Mouse (Mus musculus) MEL (cell line): ENCODE results near the gene Abca2. TPM values are rescaled to one million over a fixed set of nuclear protein-coding genes. Genes with fewer than 3 reads are reported as not detected.

Source experiments
- DNase-seq: peaks from one replicate; pipeline ENCODE4 v3.0.0; 2011; ENCODE audit warnings: low read depth, low spot score
- H3K27ac ChIP-seq: 2 replicates; pipeline ENCODE4 v1.5.1; 2012; ENCODE audit warnings: low read depth, mild to moderate bottlenecking, control low read depth, low read length, moderate library complexity; ENCODE audit not compliant: control insufficient read depth
- H3K27me3 ChIP-seq, 2 experiments: fragments of 150-350 bp in 1 of 2; sonication (generic) in 1 of 2; 2 replicates each; pipeline ENCODE4 v1.6.1; 2012; ENCODE audit warnings: low read length in 2 of 2, mild to moderate bottlenecking in 2 of 2, improper control_type of control experiment in 1 of 2, moderate library complexity in 1 of 2; ENCODE audit not compliant: insufficient read depth in 2 of 2, control insufficient read depth in 1 of 2
- H3K36me3 ChIP-seq, 2 experiments: 2 replicates each; pipeline ENCODE4 v1.6.1; 2012 to 2014; ENCODE audit warnings: low read length in 2 of 2, improper control_type of control experiment in 1 of 2, inconsistent platforms in 1 of 2, mild to moderate bottlenecking in 1 of 2; ENCODE audit not compliant: insufficient read depth in 2 of 2, control insufficient read depth in 1 of 2
- H3K4me1 ChIP-seq, 2 experiments: fragments of 150-350 bp in 1 of 2; sonication (generic) in 1 of 2; 2 replicates each; pipeline ENCODE4 v1.6.1; 2012; ENCODE audit warnings: low read length in 2 of 2, improper control_type of control experiment in 1 of 2, mild to moderate bottlenecking in 1 of 2; ENCODE audit not compliant: insufficient read depth in 2 of 2, control insufficient read depth in 1 of 2
- H3K4me3 ChIP-seq, 2 experiments: fragments of 150-350 bp in 1 of 2; sonication (generic) in 1 of 2; 2 replicates each; pipeline ENCODE4 v1.5.1; 2012; ENCODE audit warnings: low read depth in 2 of 2, low read length in 2 of 2, mild to moderate bottlenecking in 2 of 2, moderate library complexity in 2 of 2, control low read depth in 1 of 2, improper control_type of control experiment in 1 of 2; ENCODE audit not compliant: control insufficient read depth in 1 of 2, insufficient read depth in 1 of 2
- H3K79me2 ChIP-seq: 2 replicates; pipeline ENCODE4 v1.6.1; 2012; ENCODE audit warnings: mild to moderate bottlenecking, low read length, moderate library complexity; ENCODE audit not compliant: control insufficient read depth, poor library complexity, insufficient read depth
- H3K9ac ChIP-seq: 2 replicates; pipeline ENCODE4 v1.6.1; 2012; ENCODE audit warnings: low read depth, mild to moderate bottlenecking, control low read depth, low read length, moderate library complexity; ENCODE audit not compliant: control insufficient read depth, poor library complexity, severe bottlenecking
- H3K9me3 ChIP-seq: fragments of 150-350 bp; sonication (generic); replicated peaks from 2 replicates; pipeline ENCODE4 v1.6.1; 2012; ENCODE audit warnings: mild to moderate bottlenecking, low read length, improper control_type of control experiment, moderate library complexity; ENCODE audit not compliant: insufficient read depth
- CHD1 ChIP-seq: IDR thresholded peaks from 2 replicates; pipeline ENCODE4 v1.6.1; 2012; ENCODE audit warnings: low read depth, mild to moderate bottlenecking, inconsistent platforms, low read length, improper control_type of control experiment
- CHD2 ChIP-seq: IDR thresholded peaks from 2 replicates; pipeline ENCODE4 v1.6.1; 2011; ENCODE audit warnings: low read length, improper control_type of control experiment
- E2F4 ChIP-seq: IDR thresholded peaks from 2 replicates; pipeline ENCODE4 v1.6.1; 2011; ENCODE audit warnings: low read depth, low read length, improper control_type of control experiment, borderline replicate concordance
- ELF1 ChIP-seq: IDR thresholded peaks from 2 replicates; pipeline ENCODE4 v1.6.1; 2014; ENCODE audit warnings: low read depth, mild to moderate bottlenecking, inconsistent platforms, low read length, improper control_type of control experiment, moderate library complexity
- ETS1 ChIP-seq: IDR thresholded peaks from 2 replicates; pipeline ENCODE4 v1.6.1; 2012; ENCODE audit warnings: low read depth, mild to moderate bottlenecking, inconsistent platforms, low read length, improper control_type of control experiment, moderate library complexity
- GABPA ChIP-seq: IDR thresholded peaks from 2 replicates; pipeline ENCODE4 v1.6.1; 2012; ENCODE audit warnings: low read depth, mild to moderate bottlenecking, inconsistent platforms, low read length, improper control_type of control experiment, moderate library complexity
- GATA1 ChIP-seq: IDR thresholded peaks from 2 replicates; pipeline ENCODE4 v1.6.1; 2011; ENCODE audit warnings: low read depth, low read length, improper control_type of control experiment
- HCFC1 ChIP-seq: IDR thresholded peaks from 2 replicates; pipeline ENCODE4 v1.6.1; 2012; ENCODE audit warnings: low read depth, mild to moderate bottlenecking, inconsistent platforms, low read length, improper control_type of control experiment, moderate library complexity
- MAFK ChIP-seq: IDR thresholded peaks from 2 replicates; pipeline ENCODE4 v1.6.1; 2011; ENCODE audit warnings: low read depth, mild to moderate bottlenecking, low read length, improper control_type of control experiment, borderline replicate concordance
- MAX ChIP-seq: IDR thresholded peaks from 2 replicates; pipeline ENCODE4 v1.6.1; 2011; ENCODE audit warnings: low read length, improper control_type of control experiment
- MAZ ChIP-seq: IDR thresholded peaks from 2 replicates; pipeline ENCODE4 v1.6.1; 2012; ENCODE audit warnings: low read depth, mild to moderate bottlenecking, inconsistent platforms, low read length, improper control_type of control experiment
- MXI1 ChIP-seq: IDR thresholded peaks from 2 replicates; pipeline ENCODE4 v1.6.1; 2011; ENCODE audit warnings: mild to moderate bottlenecking, low read depth, low read length, improper control_type of control experiment
- MYB ChIP-seq: IDR thresholded peaks from 2 replicates; pipeline ENCODE4 v1.6.1; 2011; ENCODE audit warnings: mild to moderate bottlenecking, low read depth, low read length, improper control_type of control experiment
- MYC ChIP-seq: IDR thresholded peaks from 2 replicates; pipeline ENCODE4 v1.6.1; 2011; ENCODE audit warnings: low read depth, mild to moderate bottlenecking, low read length, improper control_type of control experiment, moderate library complexity
- NRF1 ChIP-seq: IDR thresholded peaks from 2 replicates; pipeline ENCODE4 v1.6.1; 2014; ENCODE audit warnings: low read depth, mild to moderate bottlenecking, inconsistent platforms, low read length, improper control_type of control experiment, moderate library complexity; ENCODE audit not compliant: poor library complexity, insufficient read depth, severe bottlenecking
- POLR2AphosphoS2 ChIP-seq: IDR thresholded peaks from 2 replicates; pipeline ENCODE4 v1.6.1; 2011; ENCODE audit warnings: low read length, improper control_type of control experiment
- POLR2AphosphoS5 ChIP-seq: IDR thresholded peaks from 2 replicates; pipeline ENCODE4 v1.6.1; 2012; ENCODE audit warnings: low read depth, borderline replicate concordance, mild to moderate bottlenecking, inconsistent platforms, low read length, moderate library complexity, mixed read lengths
- RAD21 ChIP-seq: IDR thresholded peaks from 2 replicates; pipeline ENCODE4 v1.6.1; 2011; ENCODE audit warnings: mild to moderate bottlenecking, low read depth, low read length, improper control_type of control experiment
- RCOR1 ChIP-seq: IDR thresholded peaks from 2 replicates; pipeline ENCODE4 v1.6.1; 2012; ENCODE audit warnings: low read depth, mild to moderate bottlenecking, inconsistent platforms, low read length, improper control_type of control experiment
- SIN3A ChIP-seq: IDR thresholded peaks from 2 replicates; pipeline ENCODE4 v1.6.1; 2012; ENCODE audit warnings: low read length, improper control_type of control experiment, inconsistent platforms
- SMC3 ChIP-seq: IDR thresholded peaks from 2 replicates; pipeline ENCODE4 v1.6.1; 2011; ENCODE audit warnings: low read depth, low read length, improper control_type of control experiment
- TAL1 ChIP-seq: IDR thresholded peaks from 2 replicates; pipeline ENCODE4 v1.6.1; 2012; ENCODE audit warnings: mild to moderate bottlenecking, inconsistent platforms, low read length, moderate library complexity, mixed read lengths
- TBP ChIP-seq: IDR thresholded peaks from 2 replicates; pipeline ENCODE4 v1.8.0; 2011; ENCODE audit warnings: low read depth, low read length, improper control_type of control experiment
- TCF12 ChIP-seq: IDR thresholded peaks from 2 replicates; pipeline ENCODE4 v1.6.1; 2014; ENCODE audit warnings: low read depth, mild to moderate bottlenecking, inconsistent platforms, low read length, improper control_type of control experiment, moderate library complexity
- UBTF ChIP-seq: IDR thresholded peaks from 2 replicates; pipeline ENCODE4 v1.6.1; 2012; ENCODE audit warnings: low read depth, mild to moderate bottlenecking, inconsistent platforms, low read length, improper control_type of control experiment, moderate library complexity, borderline replicate concordance; ENCODE audit not compliant: insufficient read depth
- USF1 ChIP-seq: IDR thresholded peaks from 2 replicates; pipeline ENCODE4 v1.6.1; 2014; ENCODE audit warnings: low read depth, mild to moderate bottlenecking, inconsistent platforms, low read length, improper control_type of control experiment, moderate library complexity
- USF2 ChIP-seq, 2 experiments: IDR thresholded peaks; 2 replicates each; pipeline ENCODE4 v1.6.1; 2011 to 2012; ENCODE audit warnings: improper control_type of control experiment in 2 of 2, low read length in 2 of 2, borderline replicate concordance in 1 of 2, inconsistent platforms in 1 of 2, low read depth in 1 of 2, mild to moderate bottlenecking in 1 of 2; ENCODE audit not compliant: insufficient read depth in 1 of 2
- ZC3H11A ChIP-seq: IDR thresholded peaks from 2 replicates; pipeline ENCODE4 v1.6.1; 2012; ENCODE audit warnings: low read depth, mild to moderate bottlenecking, inconsistent platforms, low read length, improper control_type of control experiment
- ZKSCAN1 ChIP-seq: IDR thresholded peaks from 2 replicates; pipeline ENCODE4 v1.6.1; 2012; ENCODE audit warnings: low read depth, mild to moderate bottlenecking, inconsistent platforms, low read length, improper control_type of control experiment, moderate library complexity
- ZMIZ1 ChIP-seq: IDR thresholded peaks from 2 replicates; pipeline ENCODE4 v1.6.1; 2012; ENCODE audit warnings: low read depth, mild to moderate bottlenecking, inconsistent platforms, low read length, improper control_type of control experiment, moderate library complexity
- ZNF384 ChIP-seq: IDR thresholded peaks from 2 replicates; pipeline ENCODE4 v1.6.1; 2012; ENCODE audit warnings: low read depth, mild to moderate bottlenecking, inconsistent platforms, low read length, improper control_type of control experiment
- polyA plus RNA-seq, 2 experiments: library from polyadenylated mRNA; stranded (reverse) in 1 of 2; unstranded in 1 of 2; fragments of >175 nt in 1 of 2; fragments of >200 nt in 1 of 2; gene quantifications; 2 replicates each; pipeline versions ENCODE4 v1.2.1 to v1.2.4; 2012; ENCODE audit warnings: low replicate concordance in 2 of 2, low read depth in 1 of 2; ENCODE audit not compliant: insufficient read length in 2 of 2, insufficient read depth in 1 of 2, missing spikeins in 1 of 2
- total RNA-seq: library from RNA; depleted of rRNA; stranded (reverse); fragments of 300-350 nt; gene quantifications from 2 replicates; pipeline ENCODE4 v1.2.3, GENCODE M21; 2012

Abca2 gene
- total and polyA plus RNA-seq, 3 experiments, result 10.4 to 42.2 TPM; not detected in 1

DNA sequence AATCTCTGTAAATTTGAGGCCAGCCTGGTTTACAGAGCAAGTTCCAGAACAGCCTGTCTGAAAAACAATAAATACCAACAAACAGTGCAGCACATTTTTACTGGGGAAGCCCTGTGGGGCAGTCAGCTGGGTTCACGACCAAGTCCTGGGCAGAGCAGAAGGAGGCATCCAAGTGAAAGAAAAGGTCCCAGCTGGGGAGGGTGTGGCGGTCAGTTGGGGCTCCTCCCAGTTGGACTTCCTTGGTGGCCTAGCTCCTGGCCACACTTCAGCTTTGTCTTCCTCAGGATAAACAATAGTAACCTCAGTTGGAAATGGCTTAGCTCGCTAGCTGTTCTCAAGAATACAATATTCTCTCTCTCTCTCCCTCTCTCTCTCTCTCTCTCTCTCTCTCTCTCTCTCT lies 11.1 kb upstream of the Abca2 start:
- H3K27ac ChIP-seq, result no peak overlapping the region

DNA sequence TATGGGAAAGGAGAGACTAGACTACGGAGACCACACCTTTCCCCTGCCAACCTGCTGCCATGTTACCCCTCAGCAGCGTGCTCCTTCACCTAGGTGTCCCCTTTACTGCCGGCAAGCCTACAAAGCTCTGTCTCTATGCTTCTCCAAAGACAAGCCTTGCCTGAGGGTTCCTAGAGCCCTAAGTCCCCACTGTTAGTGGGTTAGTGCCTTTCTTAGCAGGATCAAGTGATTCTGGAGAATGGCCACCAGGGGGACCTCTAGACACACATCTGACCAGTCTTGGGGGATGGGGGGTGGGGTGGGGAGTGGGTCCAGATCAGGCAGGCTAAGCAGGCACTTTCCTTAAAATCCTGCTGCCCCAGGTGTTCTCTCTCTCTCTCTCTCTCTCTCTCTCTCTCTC lies 6.6 kb upstream of the Abca2 start:
- H3K4me3 ChIP-seq, result no peak overlapping the region
- no peaks in the 10 kb centered on the region for H3K79me2 ChIP-seq
- peaks cover 1 to 4% of the 10 kb centered on the region in 2 experiments; a peak in 2 of 4 replicates for H3K27me3 ChIP-seq
- H3K4me1 ChIP-seq, result peaks cover 10 to 16% of the 10 kb centered on the region in 2 experiments
- DNase-seq, result peak; percentile 76
- H3K36me3 ChIP-seq, result peaks cover 0 to 3% of the 10 kb centered on the region in 2 experiments; a peak in 2 of 4 replicates
- H3K27ac ChIP-seq, result no peak overlapping the region
- no peak overlapping the region for H3K9ac ChIP-seq
- H3K9me3 ChIP-seq, result no peaks in the 10 kb centered on the region
- TF ChIP-seq ZNF384 (no peak), MAFK (no peak), MYB (no peak), ETS1 (no peak), SIN3A (peak; percentile 31; the same call in 1 of the 2 replicates), GABPA (no peak), RCOR1 (no peak), NRF1 (no peak), SMC3 (peak; percentile 78), CHD2 (peak; percentile 52), ELF1 (no peak), TAL1 (no peak), MAX (no peak), USF1 (no peak), ZMIZ1 (no peak), POLR2AphosphoS2 (no peak), MAZ (peak; percentile 80; the same call in 1 of the 2 replicates), E2F4 (no peak), ZC3H11A (peak; percentile 59), TBP (no peak), MXI1 (no peak), HCFC1 (no peak), CHD1 (no peak), MYC (no peak), TCF12 (no peak), POLR2AphosphoS5 (no peak), GATA1 (no peak), USF2 (IDR thresholded peaks at IDR 0.05; ENCODE audit: borderline replicate concordance in 1 of 2, insufficient read depth in 1 of 2, low read depth in 1 of 2, low read length in 2 of 2) (no peak), ZKSCAN1 (no peak)

More for the DNA sequence above, 11.1 kb upstream of the Abca2 start:
- Histone ChIP-seq H3K4me3 (no peak overlapping the region), H3K9ac (no peak overlapping the region), H3K4me1 (peaks cover 1 to 4% of the 10 kb centered on the region in 2 experiments), H3K79me2 (no peaks in the 10 kb centered on the region), H3K27me3 (peaks cover 4 to 6% of the 10 kb centered on the region in 2 experiments), H3K9me3 (no peaks in the 10 kb centered on the region), H3K36me3 (peaks cover 0 to under 1% of the 10 kb centered on the region in 2 experiments; a peak in 2 of 4 replicates)
- TF ChIP-seq TCF12 (no peak), SIN3A (no peak), HCFC1 (no peak), SMC3 (no peak), RAD21 (no peak), USF1 (no peak), ZC3H11A (no peak), UBTF (no peak), ZNF384 (no peak), CHD2 (no peak), MAZ (no peak)
- no peak for DNase-seq
